Mouse (Mus musculus) intestine, embryonic 15.5 days (tissue): ENCODE results near the gene Magee1. TPM values are rescaled to one million over a fixed set of nuclear protein-coding genes. Genes with fewer than 3 reads are reported as not detected.
"Not testable (repeated sequence)": the region's sequence is repeated elsewhere in the genome, so short reads cannot be mapped to it uniquely, and the experiment has no call there.

Experiments
- ATAC-seq: fragments of 200-750 bp; cut with Nextera tagmentation; 2 replicates; pipeline ENCODE4 v1.8.0; 2017; ENCODE audit warnings: moderate TSS enrichment, moderate library complexity
- H3K27ac ChIP-seq: fragments of 300-500 bp; sonication (generic); 2 replicates; pipeline ENCODE4 v1.5.1; 2015; ENCODE audit warnings: mild to moderate bottlenecking, inconsistent platforms
- H3K27me3 ChIP-seq: fragments of 300-500 bp; sonication (generic); replicated peaks from 2 replicates; pipeline ENCODE4 v1.6.1; 2015; ENCODE audit warnings: inconsistent platforms
- H3K36me3 ChIP-seq: fragments of 300-500 bp; sonication (generic); 2 replicates; pipeline ENCODE4 v1.6.1; 2015; ENCODE audit warnings: inconsistent platforms
- H3K4me1 ChIP-seq: fragments of 300-500 bp; sonication (generic); replicated peaks from 2 replicates; pipeline ENCODE4 v1.6.1; 2015; ENCODE audit warnings: inconsistent platforms
- H3K4me2 ChIP-seq: fragments of 300-500 bp; sonication (generic); replicated peaks from 2 replicates; pipeline ENCODE4 v1.6.1; 2015; ENCODE audit warnings: mild to moderate bottlenecking, inconsistent platforms
- H3K4me3 ChIP-seq: fragments of 300-500 bp; sonication (generic); replicated peaks from 2 replicates; pipeline ENCODE4 v1.5.1; 2015; ENCODE audit warnings: inconsistent platforms
- H3K9ac ChIP-seq: fragments of 300-500 bp; sonication (generic); 2 replicates; pipeline ENCODE4 v1.6.1; 2015; ENCODE audit warnings: inconsistent platforms
- H3K9me3 ChIP-seq: fragments of 300-500 bp; sonication (generic); 2 replicates; pipeline ENCODE4 v1.6.1; 2016; ENCODE audit warnings: inconsistent platforms
- WGBS: fragments of 180-500 bp; shearing (Covaris S2); methylation state at CpG from one replicate; pipeline ENCODE4 v1.1.7; 2015; 5-methylcytosine and 5-hydroxymethylcytosine counted together
- polyA plus RNA-seq: library from polyadenylated mRNA; unstranded; fragments of >200 nt; fragmentation: Nextera tagmentation; extraction: Ambion mirVana; gene quantifications from 2 replicates; pipeline ENCODE4 v1.2.1, GENCODE M21; 2015

Magee1 gene
- polyA plus RNA-seq, result 15.6 and 16.1 TPM in 2 replicates

- Histone ChIP-seq H3K27me3 (peaks cover 4% of the 10 kb centered on the region; the same call in 1 of the 2 replicates), H3K9me3 (no peaks in the 10 kb centered on the region), H3K36me3 (no peaks in the 10 kb centered on the region), H3K27ac (no peak within 1 kb of the TSS), H3K9ac (peak within 1 kb of the TSS; percentile 48), H3K4me2 (peak within 1 kb of the TSS; percentile 90), H3K4me3 (peak within 1 kb of the TSS; percentile 51), H3K4me1 (no peaks in the 10 kb centered on the region)
- WGBS, result 15% methylated on average over 65 of the region's 65 CpGs
- ATAC-seq, result peak; percentile 77
Measured at GRCm38 (mm10) chrX:105120275-105121226, at the start of gene Magee1. Gene Magee1 (plus strand): TSS chrX:105120378.

- H3K9ac ChIP-seq, result 0 out of 2 replicates have a peak overlapping the region, but pooled peaks have one; percentile 14
- no peaks in the 10 kb centered on the region for H3K27me3 ChIP-seq
- no peaks in the 10 kb centered on the region for H3K9me3 ChIP-seq
- WGBS, result 5% methylated on average over 12 of the region's 12 CpGs
- peak; percentile 71 for ATAC-seq
- H3K4me1 ChIP-seq, result no peaks in the 10 kb centered on the region
- H3K4me3 ChIP-seq, result peak overlapping the region; percentile 55
- H3K27ac ChIP-seq, result no peak overlapping the region
- H3K36me3 ChIP-seq, result no peaks in the 10 kb centered on the region
- H3K4me2 ChIP-seq, result peak overlapping the region; percentile 57
Measured at GRCm38 (mm10) chrX:105079151-105079550, 41.0 kb upstream of the Magee1 start.

GRCm38 (mm10) chrX:105079615-105080092, 40.5 kb upstream of the Magee1 start, which contains the start of gene Pbdc1:
Gene Pbdc1 (plus strand): TSS chrX:105079756.
- Histone ChIP-seq H3K27ac (no peak within 1 kb of the TSS), H3K27me3 (no peaks in the 10 kb centered on the region), H3K4me1 (no peaks in the 10 kb centered on the region), H3K4me3 (peak within 1 kb of the TSS; percentile 55), H3K36me3 (no peaks in the 10 kb centered on the region), H3K9ac (peak within 1 kb of the TSS; percentile 44), H3K9me3 (no peaks in the 10 kb centered on the region), H3K4me2 (peak within 1 kb of the TSS; percentile 57)
- peak; percentile 99 for ATAC-seq
- under 1% methylated on average over 35 of the region's 35 CpGs for WGBS

GRCm38 (mm10) chrX:105080096-105080495, 40.1 kb upstream of the Magee1 start:
- H3K27me3 ChIP-seq, result no peaks in the 10 kb centered on the region
- peak overlapping the region; percentile 53 for H3K4me2 ChIP-seq
- H3K27ac ChIP-seq, result no peak overlapping the region
- WGBS, result 8% methylated on average over 8 of the region's 8 CpGs
- peak overlapping the region; percentile 55 for H3K4me3 ChIP-seq
- 0 out of 2 replicates have a peak, but pooled peaks have one; percentile 27 for ATAC-seq
- peak overlapping the region; percentile 44 for H3K9ac ChIP-seq
- no peaks in the 10 kb centered on the region for H3K9me3 ChIP-seq
- no peaks in the 10 kb centered on the region for H3K36me3 ChIP-seq
- no peaks in the 10 kb centered on the region for H3K4me1 ChIP-seq

GRCm38 (mm10) chrX:105083013-105083412, 37.2 kb upstream of the Magee1 start:
- not testable (repeated sequence) for H3K36me3 ChIP-seq, H3K4me1 ChIP-seq, H3K9me3 ChIP-seq, H3K4me2 ChIP-seq, H3K9ac ChIP-seq, H3K4me3 ChIP-seq, H3K27me3 ChIP-seq, H3K27ac ChIP-seq, ATAC-seq
- 93% methylated on average over 7 of the region's 7 CpGs for WGBS

GRCm38 (mm10) chrX:105104175-105104574, 16.0 kb upstream of the Magee1 start:
- H3K9ac ChIP-seq, result no peak overlapping the region
- no peak overlapping the region for H3K27ac ChIP-seq
- no peaks in the 10 kb centered on the region for H3K4me1 ChIP-seq
- WGBS, result 51% methylated on average over 5 of the region's 5 CpGs
- H3K4me3 ChIP-seq, result no peak overlapping the region
- no peaks in the 10 kb centered on the region for H3K9me3 ChIP-seq
- H3K4me2 ChIP-seq, result no peak overlapping the region
- no peak for ATAC-seq
- no peaks in the 10 kb centered on the region for H3K27me3 ChIP-seq
- H3K36me3 ChIP-seq, result no peaks in the 10 kb centered on the region

GRCm38 (mm10) chrX:105114994-105115393, 5.2 kb upstream of the Magee1 start:
- Histone ChIP-seq H3K27me3 (no peaks in the 10 kb centered on the region; the same call in 1 of the 2 replicates), H3K4me2 (no peak overlapping the region), H3K9ac (no peak overlapping the region), H3K36me3 (no peaks in the 10 kb centered on the region), H3K4me3 (no peak overlapping the region), H3K4me1 (no peaks in the 10 kb centered on the region), H3K27ac (no peak overlapping the region), H3K9me3 (no peaks in the 10 kb centered on the region)
- peak; percentile 68; the same call in 1 of the 2 replicates for ATAC-seq
- 68% methylated on average over 2 of the region's 2 CpGs for WGBS

GRCm38 (mm10) chrX:105121227-105121865, 1.2 kb downstream of the Magee1 start:
- peak overlapping the region; percentile 51 for H3K4me3 ChIP-seq
- WGBS, result 21% methylated on average over 38 of the region's 38 CpGs
- H3K9ac ChIP-seq, result peak overlapping the region; percentile 48
- no peaks in the 10 kb centered on the region for H3K36me3 ChIP-seq
- H3K27ac ChIP-seq, result no peak overlapping the region
- peak; percentile 87 for ATAC-seq
- H3K9me3 ChIP-seq, result no peaks in the 10 kb centered on the region
- H3K4me1 ChIP-seq, result no peaks in the 10 kb centered on the region
- H3K4me2 ChIP-seq, result peak overlapping the region; percentile 90
- peaks cover 4% of the 10 kb centered on the region; the same call in 1 of the 2 replicates for H3K27me3 ChIP-seq

- no peak overlapping the region for H3K4me2 ChIP-seq
- no peaks in the 10 kb centered on the region for H3K9me3 ChIP-seq
- no peak overlapping the region for H3K4me3 ChIP-seq
- no peak overlapping the region for H3K9ac ChIP-seq
- H3K36me3 ChIP-seq, result no peaks in the 10 kb centered on the region
- no peak overlapping the region for H3K27ac ChIP-seq
- H3K4me1 ChIP-seq, result no peaks in the 10 kb centered on the region
- ATAC-seq, result no peak
- WGBS, result 25% methylated on average over 2 of the region's 3 CpGs
- H3K27me3 ChIP-seq, result peaks cover 4% of the 10 kb centered on the region; the same call in 1 of the 2 replicates
Measured at GRCm38 (mm10) chrX:105124903-105125302, 4.7 kb downstream of the Magee1 start.

- H3K4me3 ChIP-seq, result 0 out of 2 replicates have a peak overlapping the region, but pooled peaks have one; percentile 17
- H3K4me1 ChIP-seq, result no peaks in the 10 kb centered on the region
- H3K36me3 ChIP-seq, result no peaks in the 10 kb centered on the region
- 0 out of 2 replicates have a peak, but pooled peaks cover 2% of the 10 kb centered on the region for H3K27me3 ChIP-seq
- no peaks in the 10 kb centered on the region for H3K9me3 ChIP-seq
- H3K4me2 ChIP-seq, result peak overlapping the region; percentile 45
- 48% methylated on average over 26 of the region's 26 CpGs for WGBS
- no peak overlapping the region for H3K9ac ChIP-seq
- no peak overlapping the region for H3K27ac ChIP-seq
- ATAC-seq, result no peak
Measured at GRCm38 (mm10) chrX:105151872-105152461, 31.8 kb downstream of the Magee1 start.

- WGBS, result 75% methylated on average over 6 of the region's 6 CpGs
- ATAC-seq, result not testable (repeated sequence)
Measured at GRCm38 (mm10) chrX:105165007-105165406, 44.8 kb downstream of the Magee1 start.

GRCm38 (mm10) chrX:105167217-105167616, 47.0 kb downstream of the Magee1 start:
- Histone ChIP-seq H3K27ac (no peak overlapping the region), H3K36me3 (no peaks in the 10 kb centered on the region), H3K4me3 (no peak overlapping the region), H3K27me3 (no peaks in the 10 kb centered on the region), H3K9ac (no peak overlapping the region), H3K4me2 (no peak overlapping the region), H3K9me3 (no peaks in the 10 kb centered on the region), H3K4me1 (no peaks in the 10 kb centered on the region)
- no peak for ATAC-seq
- WGBS, result 71% methylated on average over 2 of the region's 2 CpGs

More at GRCm38 (mm10) chrX:105165007-105165406, 44.8 kb downstream of the Magee1 start:
- H3K4me2 ChIP-seq, H3K9me3 ChIP-seq, H3K4me1 ChIP-seq, H3K9ac ChIP-seq, H3K27me3 ChIP-seq, H3K36me3 ChIP-seq, H3K27ac ChIP-seq, H3K4me3 ChIP-seq: not testable (repeated sequence)
